Mouse (Mus musculus): Measurements from ENCODE around the gene Lman2l. TPM values are rescaled to one million over a fixed set of nuclear protein-coding genes. Genes with fewer than 3 reads are reported as not detected.
A peak's percentile ranks its signal among the peaks of the same experiment; 100 is the strongest.

The Lman2l gene
- total RNA-seq (2021): 10 to 100 TPM; 17.7 to 20.3 TPM
- long read RNA-seq, experiment 1, transcript Lman2l-202 (9 exons, 2,290 nt): minor isoform, 19 of 50 reads
- long read RNA-seq, experiment 1, transcript Lman2l-204 (8 exons, 3,378 nt): major isoform, 20 of 50 reads
- long read RNA-seq, experiment 1, partial matches to known transcripts: 1 of 50 reads
- long read RNA-seq, experiment 1, other reads (novel, unspliced or antisense): 9 of 50 reads
- long read RNA-seq, experiment 2, transcript Lman2l-204 (8 exons, 3,378 nt): minor isoform, 11 of 28 reads
- long read RNA-seq, experiment 2, transcript Lman2l-202 (9 exons, 2,290 nt): major isoform, 12 of 28 reads
- long read RNA-seq, experiment 2, partial matches to known transcripts: 1 of 28 reads
- long read RNA-seq, experiment 2, other reads (novel, unspliced or antisense): 4 of 28 reads

DNA sequence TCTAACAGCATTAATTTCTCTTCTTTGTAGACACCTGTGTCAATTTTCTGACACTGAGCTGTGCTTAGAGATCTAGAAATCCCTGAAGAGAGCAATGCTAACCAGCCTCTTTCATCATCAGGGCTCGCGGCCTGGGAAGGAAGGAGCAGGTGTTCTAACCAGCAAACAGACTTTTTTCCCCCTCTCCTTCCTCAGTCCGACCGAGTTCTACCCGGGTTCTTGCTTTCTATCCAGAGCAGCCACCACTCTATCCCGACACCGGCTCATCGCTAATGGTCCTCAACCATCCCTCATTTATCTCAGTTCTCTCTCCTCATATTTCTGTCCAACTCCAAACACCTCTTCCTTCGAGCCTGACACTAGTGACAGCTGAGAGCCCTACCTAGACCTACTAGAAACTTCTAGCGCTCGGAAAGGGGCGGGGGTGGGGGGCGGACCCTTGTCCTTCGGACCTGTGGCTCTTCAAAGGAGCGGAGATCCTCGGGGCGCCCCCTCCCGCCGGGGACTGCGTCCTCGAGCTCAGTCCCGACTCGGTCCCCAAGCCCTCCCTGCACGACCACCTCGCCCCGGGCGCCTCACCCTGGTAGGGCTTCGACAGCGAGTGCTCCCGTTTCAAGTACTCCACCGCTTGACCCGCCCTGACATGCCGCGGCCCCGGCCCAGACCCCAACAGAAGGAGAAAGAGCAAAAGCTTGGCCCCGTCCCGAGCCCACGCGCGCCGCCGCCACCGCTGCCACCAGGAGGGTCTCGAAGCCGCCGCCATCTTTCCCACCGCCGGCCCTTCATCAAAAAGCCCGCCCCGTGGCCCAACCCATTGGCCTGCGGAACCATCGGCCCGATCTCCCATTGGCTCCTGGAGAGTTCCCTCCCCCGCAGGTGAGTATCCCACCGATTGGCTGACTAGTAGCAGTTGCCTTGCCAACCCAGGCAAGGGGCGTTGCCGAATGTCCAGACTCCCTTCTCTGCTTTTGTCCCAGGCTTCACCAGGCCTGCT lies at the start of gene Lman2l:
Gene Lman2l (minus strand): TSS at position 801 of the 994 bp plus-strand sequence.
- peak; percentile 93 for DNase-seq

- DNase-seq: no peak
Measured at GRCm38 (mm10) chr1:36493299-36493698, 48.2 kb upstream of the Lman2l start.

- peak; percentile 63 for DNase-seq
Measured at GRCm38 (mm10) chr1:36492416-36493139, 47.5 kb upstream of the Lman2l start.

DNA sequence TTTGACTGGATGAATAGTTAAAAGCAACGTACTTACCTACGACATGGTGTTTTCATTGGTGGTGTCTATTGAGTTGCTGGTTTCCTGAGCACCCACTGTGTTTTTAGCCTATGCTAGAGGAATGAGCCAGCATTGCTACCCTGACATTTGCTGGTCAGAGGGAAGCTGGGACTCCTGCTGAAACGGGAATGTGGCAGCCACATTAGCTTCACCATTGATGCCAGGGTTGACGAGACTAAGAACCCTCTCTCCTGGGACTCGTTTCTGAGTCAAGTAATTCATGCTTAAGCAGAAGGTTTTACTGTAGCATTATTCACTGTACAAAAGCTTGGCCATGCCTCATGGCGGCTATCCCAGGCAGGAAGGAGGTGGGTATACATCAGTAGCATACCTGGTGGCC lies 44.6 kb upstream of the Lman2l start:
- no peak for DNase-seq

GRCm38 (mm10) chr1:36487111-36487510 lies 42.0 kb upstream of the Lman2l start:
- no peak for DNase-seq

- no peak for DNase-seq
Measured at GRCm38 (mm10) chr1:36485080-36485479, 40.0 kb upstream of the Lman2l start.

DNA sequence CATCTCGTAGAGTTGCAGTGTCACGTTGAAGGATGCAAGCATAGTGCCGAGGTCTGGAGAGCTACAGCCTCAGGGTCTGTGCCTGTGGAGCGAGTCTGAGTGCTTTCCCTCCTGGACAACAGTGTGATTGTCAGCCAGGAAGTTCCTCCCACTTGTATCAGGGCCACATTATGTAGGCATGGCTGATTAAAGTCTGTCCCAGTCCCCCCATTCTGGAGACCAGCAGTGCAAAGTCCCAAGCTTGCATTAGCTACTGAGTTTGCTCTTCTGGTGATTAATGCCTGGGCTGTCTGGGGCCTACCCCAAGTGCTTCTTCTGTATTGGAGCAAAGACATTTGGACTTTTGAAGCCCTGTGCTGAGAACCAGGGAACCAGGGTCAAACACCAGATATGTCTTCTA lies 38.8 kb upstream of the Lman2l start:
- DNase-seq: no peak

DNA sequence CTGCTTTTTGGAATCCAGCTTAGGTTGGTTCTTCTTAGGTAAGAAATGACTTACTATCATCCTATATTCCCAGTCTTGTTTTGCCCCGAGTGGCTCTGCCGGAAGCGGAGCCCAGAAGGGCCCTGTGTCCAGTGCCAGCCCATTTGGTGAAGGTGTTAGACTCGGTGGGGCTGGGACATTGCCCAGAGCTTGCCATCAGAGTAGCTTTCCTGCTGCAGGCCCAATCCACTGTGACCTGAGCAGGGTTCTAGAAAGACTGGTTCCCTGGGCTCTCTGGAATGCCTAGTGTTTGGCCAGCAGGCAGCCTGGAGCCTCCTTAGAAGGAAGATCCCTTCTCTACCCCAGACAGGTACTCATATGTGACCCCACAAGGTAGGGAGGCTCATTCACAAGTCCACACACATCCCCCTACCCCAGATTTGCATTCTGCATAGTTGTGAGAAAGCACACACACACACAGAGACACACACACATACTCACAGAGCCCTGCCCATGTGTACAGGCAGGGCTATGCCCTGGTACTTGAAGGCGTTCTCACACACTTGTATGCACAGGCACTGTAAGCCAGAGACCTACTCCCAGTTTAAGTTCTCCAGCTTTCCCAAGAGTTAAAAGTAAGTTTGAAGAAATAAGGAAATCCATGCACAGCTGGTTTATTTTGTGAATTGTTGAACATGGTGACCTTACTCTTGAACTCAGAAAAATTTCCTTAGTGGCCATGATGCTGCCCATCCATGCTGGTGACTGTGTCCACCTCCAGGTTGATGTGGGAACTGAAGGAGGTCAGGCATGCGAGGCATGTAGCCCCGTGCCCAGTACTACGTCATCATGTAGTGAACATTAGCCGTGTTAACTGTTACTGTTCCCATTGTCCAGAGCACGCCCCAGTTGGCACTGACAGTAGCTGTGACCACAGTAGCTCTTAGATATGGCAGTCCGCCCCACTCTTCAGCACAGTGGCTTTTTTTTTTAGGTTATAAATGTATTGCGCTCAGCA lies 35.1 kb upstream of the Lman2l start:
- DNase-seq: no peak

DNA sequence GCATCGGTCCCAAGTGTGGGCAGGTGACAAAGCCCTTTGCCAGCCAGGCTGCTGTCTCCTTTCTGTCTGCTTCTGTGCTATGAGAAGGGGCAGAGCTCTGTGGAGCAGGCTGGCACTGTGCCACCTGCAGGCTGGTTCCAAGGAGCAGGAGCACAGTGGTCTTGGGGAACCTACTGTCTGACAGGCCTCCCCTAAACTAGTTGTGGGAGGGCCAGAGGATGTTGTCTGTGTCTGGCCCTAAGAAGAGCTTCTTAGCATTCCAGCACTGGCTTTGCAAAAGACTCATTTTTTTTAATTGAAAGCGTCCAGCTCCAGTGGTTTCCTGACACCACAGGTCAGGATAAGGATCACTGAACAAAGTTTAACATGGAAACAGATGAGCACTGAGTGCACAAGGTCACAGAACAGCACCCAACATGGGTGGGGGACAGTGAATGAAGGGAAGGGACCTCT lies 33.3 kb upstream of the Lman2l start:
- DNase-seq: no peak

DNA sequence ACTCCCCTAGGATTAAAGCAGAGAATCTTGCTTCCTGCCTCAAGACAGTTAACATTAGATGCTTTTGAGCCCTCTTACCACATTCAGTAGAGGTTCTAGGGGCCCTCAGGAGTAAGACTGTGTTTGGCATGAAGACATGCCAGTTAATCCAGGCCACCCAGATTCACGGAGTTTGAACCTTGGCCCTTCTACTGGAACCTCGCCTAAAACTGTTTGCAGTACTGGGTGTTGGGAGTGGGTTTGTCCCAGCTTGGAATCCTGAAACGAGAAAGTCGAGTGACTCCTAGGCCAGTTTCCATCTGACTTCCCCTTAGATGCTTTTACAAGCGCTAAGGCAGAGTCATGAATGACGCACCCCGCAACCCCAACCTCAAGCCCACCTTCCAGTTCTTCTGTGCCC lies 31.4 kb upstream of the Lman2l start:
- no peak for DNase-seq

DNA sequence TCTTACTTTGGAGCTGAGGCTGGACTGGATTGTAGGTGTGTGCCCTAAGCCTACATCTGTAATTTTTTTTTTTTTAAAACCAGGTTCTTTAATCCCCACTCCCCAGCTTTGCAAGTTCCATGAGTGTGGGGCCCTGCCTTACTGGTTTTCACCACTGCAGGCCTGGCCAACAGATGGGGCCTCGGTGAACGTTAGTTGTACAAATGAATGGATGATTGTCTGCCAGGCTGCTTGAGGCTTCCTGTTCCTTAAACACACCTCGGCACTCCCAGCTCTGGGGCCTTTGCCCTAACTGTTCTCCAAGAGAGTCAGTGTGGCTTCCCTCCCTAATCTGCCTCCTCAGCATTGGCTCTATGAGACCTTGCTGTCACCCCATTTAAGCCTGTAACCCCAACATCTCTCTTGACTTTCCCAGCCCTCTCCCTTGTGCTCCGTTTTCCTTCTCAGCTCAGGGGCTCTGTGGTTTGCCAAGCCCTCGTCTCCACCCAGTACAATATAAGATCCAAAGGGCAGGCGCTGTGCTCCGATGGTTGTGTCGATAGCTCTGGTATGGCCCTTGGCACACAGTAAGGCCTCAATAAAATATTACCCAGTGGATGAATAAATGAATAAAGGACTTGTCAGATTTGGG lies 30.5 kb upstream of the Lman2l start:
- DNase-seq: no peak

DNA sequence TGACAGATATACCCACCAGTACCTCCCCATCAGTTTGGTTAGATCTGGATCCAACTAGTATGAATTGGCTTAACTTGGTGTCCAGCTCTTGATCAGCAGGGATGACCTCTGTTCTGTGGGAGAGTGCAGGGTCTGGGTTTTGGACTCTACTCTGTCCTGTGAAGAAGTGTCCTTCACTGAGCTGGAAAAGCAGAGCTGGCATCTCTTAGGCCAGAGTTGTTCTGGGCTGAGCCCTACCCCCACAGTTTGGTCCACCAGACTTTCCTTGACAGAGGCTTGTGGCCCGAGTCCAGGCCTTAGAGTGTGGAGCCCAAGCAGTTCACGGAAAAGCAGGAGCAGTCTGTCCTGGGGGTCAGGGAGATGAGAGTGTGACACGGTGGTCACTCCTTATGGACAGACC lies 29.6 kb upstream of the Lman2l start:
- no peak for DNase-seq

DNA sequence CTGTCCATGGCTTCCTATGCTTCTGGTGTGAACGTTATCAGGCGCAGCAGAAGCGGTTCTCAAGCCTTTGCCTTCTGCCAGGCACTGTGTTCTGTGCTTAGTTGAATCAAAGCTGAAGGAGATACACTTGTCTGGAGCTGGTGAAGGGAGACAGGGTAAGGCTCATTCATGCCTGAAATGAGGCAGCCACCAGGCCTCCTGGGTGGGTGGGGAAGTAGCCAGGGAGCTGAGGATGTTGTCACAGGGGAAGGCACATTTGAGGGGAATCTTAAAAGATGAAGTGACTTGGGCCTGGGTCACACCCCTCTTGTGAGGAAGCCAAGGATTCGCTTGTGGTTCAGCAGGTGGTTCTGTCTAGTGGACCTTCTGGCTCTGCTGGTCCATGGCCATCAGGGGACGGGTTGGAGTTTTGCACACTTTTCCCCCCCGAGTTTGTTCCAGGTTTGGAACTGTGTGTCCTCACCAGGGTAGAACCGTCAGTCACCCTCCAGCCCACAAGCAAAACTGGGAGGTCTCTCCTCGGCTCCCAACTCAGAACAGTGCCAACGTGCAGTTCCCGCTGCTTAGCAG lies 28.2 kb upstream of the Lman2l start:
- DNase-seq: no peak

GRCm38 (mm10) chr1:36472106-36472440 lies 27.0 kb upstream of the Lman2l start:
- peak; percentile 46 for DNase-seq

DNA sequence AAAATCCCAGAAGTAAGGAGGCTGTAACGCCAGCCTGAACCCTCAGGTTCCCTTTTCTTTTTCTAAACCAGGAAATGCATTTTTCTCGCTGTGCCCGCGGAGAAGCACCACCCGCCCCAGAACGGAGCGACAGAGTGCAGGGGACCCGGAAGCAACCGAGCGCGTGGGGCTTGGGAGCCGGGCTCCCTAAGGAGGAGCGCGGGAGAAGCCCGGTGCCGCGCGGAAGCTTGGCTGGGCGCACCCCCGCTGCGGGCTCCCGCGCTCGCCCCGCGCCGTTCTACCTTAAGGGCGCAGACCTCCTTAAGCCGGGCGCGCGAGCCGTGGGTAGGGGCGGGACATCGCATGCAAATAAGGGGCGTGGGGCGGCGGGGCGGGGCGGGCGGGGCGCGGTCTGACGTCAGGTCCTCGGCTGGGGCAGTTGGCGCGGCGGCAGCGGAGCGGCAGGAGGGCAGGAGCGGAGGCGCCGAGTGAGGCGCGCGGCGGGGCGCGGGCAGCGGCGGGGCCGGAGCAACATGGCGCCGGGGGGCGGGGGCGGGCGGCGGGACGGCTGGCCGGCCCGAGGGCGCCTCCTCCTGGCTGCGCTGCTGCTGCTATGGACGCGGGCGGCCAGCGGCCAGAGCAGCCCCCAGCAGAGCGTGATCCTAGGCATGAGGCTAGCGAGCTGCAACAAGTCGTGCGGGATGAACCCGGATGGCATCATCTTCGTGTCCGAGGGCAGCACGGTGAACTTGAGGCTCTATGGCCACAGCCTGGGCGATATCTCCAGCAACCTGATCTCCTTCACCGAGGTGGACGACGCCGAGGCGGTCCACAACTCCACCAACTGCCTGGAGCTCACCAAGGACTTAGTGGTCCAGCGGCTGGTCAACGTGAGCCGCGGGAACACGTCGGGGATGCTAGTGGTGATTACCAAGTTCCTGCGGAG lies 26.4 kb upstream of the Lman2l start, which contains the start of gene Cnnm4:
Gene Cnnm4 (plus strand): TSS at position 440 of the 925 bp plus-strand sequence.
- peak; percentile 88 for DNase-seq

DNA sequence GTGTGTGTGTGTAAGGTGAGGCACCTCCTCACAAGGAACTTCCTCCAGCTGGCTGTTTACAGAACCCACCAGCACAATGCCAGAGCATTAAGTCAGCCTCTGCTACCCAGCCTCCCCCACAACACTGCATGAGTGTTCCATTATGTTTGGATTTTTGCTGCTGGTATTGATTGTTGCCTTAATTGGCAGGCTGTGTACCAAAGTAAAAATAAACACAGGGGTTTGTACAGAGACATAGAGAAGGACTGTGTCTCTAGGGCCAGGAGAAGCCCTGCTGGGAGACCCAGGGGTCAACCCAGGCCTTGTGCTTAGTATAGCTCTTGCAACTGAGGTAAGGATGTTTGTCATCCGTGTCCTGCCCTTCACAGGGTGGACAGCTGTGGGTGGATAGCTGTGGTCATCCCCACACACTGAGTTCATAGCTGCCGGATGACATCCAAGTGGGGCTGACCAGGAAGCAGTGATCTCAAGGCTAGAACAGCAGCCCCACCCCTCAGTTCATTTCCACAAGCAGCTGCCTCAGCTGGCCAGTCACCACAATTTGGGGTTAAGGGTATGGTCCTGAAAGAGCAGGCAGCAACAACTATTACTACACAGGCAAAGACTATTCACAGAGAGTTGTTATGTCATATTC lies 24.9 kb upstream of the Lman2l start:
- DNase-seq: no peak

- no peak for DNase-seq
Measured at GRCm38 (mm10) chr1:36467446-36467845, 22.4 kb upstream of the Lman2l start.

- DNase-seq: no peak
Measured at GRCm38 (mm10) chr1:36465641-36466160, 20.6 kb upstream of the Lman2l start.

Data from gastrocnemius, postnatal 10 days (tissue).